Mouse (Mus musculus) mouse embryonic stem cell (cell line): ENCODE results near the gene Gm12184.
"Not testable (repeated sequence)": the region's sequence is repeated elsewhere in the genome, so short reads cannot be mapped to it uniquely, and the experiment has no call there.

Source experiments
- in situ Hi-C, 2 experiments: fragments of 300-500 bp; cut with MboI; formaldehyde crosslinking; loops; 1 replicate in 1 of 2; 3 replicates in 1 of 2; pipeline ENCODE4 v1.14.3; 2019 to 2020; ENCODE audit warnings: low sequenced_read_pairs in 2 of 2, low pct_unique_long_range_greater_than_20kb in 1 of 2, mixed read lengths in 1 of 2; ENCODE audit not compliant: unreplicated experiment in 1 of 2

The Gm12184 gene

DNA sequence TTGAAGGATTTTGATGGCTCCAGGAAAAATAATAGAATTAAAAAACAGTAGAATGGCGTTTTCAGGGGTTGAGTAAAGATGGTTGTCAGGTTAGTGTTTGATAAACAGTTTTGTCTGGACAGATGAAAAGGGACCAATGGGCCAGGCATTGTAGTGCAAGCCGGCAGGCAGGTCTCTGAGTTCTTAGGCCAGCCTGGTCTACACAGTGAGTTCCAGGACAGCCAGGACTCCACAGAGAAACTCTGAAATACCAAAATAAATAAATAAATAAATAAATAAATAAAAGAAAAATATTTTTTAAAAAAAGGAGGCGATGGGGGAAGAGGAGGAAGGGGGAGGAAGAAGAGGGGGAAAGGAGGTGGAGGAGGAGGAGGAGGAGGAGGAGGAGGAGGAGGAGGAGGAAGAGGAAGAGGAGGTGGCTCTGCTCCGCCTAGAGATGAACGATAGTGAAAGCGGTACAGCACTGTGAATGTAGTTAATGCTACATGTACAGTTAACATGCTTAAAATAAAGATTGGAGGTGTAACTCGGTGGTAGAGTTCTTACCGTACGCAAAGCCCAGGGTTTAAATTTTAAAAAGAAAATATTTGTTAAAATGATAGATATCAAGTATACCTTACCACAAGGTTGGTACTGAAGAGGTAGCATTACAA, 6.7 kb upstream of the Gm12184 start:
- in situ Hi-C loops: no loop called here

DNA sequence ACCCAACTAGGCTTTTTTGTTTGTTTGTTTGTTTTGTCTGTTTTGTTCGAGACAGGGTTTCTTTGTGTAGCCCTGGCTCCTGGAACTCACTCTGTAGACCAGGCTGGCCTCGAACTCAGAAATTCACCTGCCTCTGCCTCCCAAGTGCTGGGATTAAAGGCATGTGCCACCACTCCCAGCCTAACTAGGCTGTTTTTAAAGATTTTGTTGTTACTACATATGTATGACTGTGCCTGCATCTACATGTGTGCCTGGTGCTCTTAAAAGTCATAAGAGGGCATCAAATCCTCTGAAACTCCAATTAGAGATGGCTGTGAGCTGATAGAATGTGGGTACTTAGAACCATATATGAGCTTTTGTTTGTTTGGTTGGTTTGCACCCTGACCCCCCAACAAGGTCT, 4.8 kb upstream of the Gm12184 start:
- in situ Hi-C loops: no loop called here

DNA sequence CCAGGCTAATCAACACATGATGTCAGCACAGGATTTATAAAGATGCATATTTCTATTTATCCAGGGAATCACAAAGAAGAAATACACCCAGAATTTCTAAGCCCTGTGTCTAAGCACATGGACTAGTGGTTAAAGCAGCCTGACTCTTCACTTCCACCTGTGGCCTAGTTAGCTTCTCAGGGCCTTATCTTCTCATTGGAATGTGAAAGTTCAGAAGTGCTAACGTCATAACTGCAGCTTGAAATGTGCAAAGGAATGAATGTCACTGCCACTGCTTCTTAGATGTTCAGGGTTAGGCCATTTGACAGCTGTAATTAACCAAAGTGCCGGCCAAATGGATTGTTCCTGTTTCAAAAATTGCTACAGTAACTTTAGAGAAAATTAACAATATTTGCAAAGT, 3.8 kb upstream of the Gm12184 start:
- in situ Hi-C loops: no loop called here

DNA sequence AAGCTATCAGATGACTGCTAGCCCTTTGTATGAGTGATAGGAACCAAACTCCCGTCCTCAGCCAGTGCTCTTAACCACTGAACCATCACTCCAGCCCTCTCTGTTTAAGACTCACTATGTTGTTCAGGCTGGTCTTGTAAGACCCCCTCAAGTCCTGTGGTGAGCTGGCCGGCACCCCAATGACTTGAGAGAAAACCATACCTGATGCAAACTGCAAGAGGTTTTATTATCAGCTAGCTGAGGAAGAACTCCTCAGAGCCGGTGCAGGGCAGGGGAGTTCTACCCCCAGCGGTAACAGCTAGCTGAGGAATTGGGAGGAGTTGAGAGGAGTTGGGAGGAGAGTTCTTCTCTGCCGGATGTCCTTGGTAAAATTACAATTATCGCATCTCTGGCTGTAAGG, 1.5 kb upstream of the Gm12184 start:
- in situ Hi-C loops: no loop called here

DNA sequence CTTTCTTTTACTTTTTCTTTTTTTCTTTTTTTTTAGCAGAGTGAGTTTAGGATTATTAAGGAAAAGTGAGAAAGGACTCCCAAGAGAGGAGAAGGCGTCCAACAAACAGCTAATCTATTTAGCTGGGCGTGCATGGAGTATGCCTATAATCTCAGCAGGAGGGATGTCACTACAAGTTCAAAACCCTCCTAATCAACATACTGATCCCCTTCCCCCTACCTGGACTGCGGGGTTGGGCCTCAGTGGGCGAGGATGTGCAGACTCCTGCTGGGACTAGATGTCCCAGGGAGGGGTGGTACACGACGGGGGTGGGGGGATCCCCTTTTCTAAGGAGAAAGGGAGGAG, 269 bp upstream of the Gm12184 start:
- in situ Hi-C loops: no loop called here

DNA sequence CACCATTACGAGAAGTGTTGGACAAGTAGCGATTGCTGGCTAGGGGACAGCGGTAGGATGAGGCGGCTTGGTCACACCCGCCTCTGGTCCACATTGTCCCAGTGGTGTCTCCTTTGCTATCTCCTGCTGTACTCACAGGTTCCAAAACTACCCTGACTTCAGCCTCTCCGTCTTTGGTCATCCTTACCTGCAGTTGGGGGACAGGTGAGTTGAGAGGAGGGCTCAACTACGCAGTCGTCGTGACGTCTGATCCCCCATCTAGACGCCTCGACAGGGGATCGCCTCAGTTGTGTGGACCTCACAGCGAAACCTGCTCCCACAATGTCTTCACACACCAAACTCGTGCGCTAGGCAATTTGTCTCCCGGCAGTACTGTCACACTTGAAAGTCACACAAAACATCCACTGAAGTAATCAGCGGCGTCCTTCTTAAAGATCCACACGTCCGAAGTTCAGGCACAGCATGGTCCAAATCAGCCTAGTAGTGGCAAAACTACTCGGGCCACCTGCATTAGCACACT, 2.1 kb downstream of the Gm12184 start:
- in situ Hi-C loops: no loop called here

DNA sequence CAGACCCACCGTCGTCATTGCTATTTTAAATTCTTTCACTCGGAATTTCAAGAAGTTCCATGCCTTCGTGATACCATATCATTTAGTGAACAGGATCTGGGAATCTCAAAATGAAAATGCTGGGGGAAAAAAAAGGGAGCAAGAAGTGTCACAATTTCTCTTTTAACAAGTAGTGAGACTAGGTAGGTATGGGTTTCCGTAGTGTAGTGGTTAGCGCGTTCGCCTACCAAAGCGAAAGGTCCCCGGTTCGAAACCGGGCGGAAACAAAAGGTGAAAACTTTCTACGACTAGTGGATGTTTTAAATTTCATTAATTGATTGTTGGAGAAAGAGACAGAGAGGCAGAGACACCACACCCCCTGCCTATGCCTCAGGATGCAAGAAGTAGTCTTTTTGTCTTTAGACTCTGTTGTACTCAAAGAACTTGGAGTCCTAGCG, 2.9 kb downstream of the Gm12184 start:
- in situ Hi-C loops: no loop called here

DNA sequence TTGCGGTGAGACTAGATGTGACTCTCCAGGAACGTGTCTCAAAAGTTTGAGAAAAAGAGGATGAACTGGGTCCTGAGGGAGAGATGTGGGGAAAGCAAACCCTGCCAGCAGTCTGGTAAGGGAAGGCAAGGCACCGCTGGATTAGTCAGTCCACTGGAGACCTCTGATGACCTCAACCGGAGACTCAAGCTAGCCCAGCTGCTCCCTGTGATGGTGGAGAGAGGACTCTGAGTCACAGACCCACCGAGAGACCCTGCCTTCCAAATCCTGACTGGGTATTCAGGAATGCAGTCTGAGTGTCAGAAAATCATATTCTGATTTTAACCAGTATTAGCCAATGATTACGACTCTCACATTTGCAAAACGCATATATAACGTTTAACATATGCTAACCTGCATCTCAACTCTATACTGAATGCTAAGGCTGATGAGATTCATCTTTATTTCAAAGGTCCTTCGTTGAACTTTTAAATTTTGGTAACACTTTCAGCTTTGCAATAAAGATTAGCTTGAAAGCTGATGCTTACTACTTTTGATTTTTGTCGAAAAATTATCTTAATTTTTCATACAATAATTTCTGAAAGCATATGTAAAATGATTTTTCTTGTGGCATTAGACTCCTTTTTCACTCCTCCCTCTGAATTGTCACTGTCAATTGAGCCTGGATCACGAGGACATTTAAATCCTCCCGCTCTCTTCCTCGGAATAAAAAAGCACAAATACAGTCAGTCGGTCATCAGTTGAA, 3.5 kb downstream of the Gm12184 start:
- in situ Hi-C loops: no loop called here

DNA sequence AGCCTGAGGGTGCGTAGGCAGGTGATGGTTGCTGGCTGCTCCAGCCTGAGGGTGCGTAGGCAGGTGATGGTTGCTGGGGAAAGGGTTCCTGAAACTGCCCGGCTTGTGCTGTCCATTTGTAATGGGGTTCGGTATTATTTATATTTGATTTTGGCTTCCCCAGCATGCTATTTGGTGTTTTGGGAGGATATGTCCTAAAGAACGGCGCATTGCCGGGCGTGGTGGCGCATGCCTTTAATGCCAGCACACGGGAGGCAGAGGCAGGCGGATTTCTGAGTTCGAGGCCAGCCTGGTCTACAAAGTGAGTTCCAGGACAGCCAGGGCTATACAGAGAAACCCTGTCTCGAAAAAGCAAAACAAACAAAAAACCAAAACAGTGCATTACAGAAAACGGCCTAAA, 5.2 kb downstream of the Gm12184 start:
- in situ Hi-C loops: not testable (repeated sequence)

DNA sequence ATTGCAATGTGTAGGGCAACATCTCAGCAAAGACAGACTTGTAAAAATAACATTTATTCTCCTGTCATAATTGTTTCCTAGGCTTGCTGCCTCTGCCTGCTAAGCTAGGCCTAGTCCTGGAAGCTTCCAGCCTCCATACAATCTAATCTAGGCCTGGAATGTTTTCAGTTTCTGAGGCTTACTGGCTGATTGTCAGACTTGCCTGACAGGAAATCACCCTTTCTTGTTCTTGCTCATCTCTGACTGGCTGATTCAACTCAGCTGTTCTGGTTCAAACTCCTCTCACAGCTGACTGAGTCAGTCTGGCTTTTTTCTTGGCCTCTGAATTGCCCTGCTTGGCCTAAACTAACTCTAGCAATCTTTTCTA, 6.2 kb downstream of the Gm12184 start:
- in situ Hi-C loops: no loop called here

DNA sequence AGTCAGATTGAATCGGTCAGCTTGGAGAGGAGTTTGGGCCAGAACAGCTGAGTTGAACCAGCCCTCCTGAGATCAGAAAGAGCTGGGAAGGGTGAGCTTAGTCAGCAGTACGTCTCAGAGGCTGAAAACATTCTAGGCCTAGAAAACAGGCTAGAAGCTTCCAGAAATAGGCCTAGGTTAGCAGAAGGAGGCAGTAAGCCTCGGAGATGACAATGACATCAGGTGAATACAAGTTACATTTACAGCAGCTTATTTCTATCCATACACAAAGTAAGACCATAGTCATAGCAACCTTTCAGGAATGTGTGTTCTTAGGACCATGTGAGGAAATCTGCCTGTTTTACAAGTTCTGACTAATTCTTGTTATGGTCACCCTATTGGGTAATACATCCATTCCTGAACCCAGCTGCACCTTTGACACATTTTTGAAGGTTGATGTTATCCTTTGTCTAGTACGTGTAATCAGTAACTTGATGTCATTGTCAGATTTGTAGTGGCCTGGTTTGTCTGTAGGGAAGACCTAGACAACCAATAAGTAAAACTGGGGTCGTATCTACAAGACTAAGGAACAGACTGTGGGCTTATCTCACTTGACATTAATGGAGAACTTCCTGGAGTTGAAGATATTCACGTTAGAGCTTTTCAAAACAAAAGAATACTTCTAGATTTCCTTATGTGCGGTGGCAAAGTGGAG, 6.7 kb downstream of the Gm12184 start:
- in situ Hi-C loops: loop anchor here in 1 of 2 experiments (5.0 kb wide), 1 partner anchor 33 kb away; no protein-coding TSS in a partner anchor

DNA sequence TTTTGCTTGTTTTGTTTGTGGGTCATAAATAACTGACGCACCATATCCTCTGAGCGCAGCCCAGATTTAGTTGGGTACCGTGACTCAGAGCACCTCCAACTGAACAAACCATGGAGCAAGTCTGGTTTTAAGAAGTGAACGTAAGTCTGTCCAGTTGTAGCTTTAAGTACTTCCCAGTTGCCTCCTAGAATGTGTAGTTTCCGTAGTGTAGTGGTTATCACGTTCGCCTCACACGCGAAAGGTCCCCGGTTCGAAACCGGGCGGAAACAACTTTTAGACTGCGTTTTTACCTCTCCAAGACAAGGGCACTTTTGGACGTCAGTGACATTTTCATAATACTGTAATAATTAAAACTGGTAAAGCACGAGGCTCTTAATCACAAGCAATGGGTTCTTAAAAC, 8.1 kb downstream of the Gm12184 start:
- in situ Hi-C loops: loop anchor here in 1 of 2 experiments (5.0 kb wide), 1 partner anchor 34 kb away; no protein-coding TSS in a partner anchor

DNA sequence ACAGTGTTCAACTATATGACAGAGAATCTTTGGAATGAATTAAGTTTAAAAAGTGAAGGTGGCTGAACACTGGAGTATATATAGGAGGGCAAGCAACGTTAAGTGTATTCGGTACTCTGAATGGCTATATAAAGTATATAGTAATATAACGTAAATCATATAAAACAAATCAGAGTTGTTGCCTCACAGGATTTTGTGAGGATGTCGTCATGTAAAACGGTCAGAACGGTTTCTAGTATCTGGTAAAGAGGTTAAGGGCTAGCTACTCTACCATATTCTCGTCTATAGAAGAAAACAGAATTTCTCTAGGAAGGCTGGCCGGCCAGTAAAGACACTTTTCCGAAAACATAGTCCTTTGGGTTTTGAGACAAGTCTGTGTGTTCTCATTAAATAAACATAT, 8.7 kb downstream of the Gm12184 start:
- in situ Hi-C loops: loop anchor here in 1 of 2 experiments (5.0 kb wide), 1 partner anchor 35 kb away; no protein-coding TSS in a partner anchor

DNA sequence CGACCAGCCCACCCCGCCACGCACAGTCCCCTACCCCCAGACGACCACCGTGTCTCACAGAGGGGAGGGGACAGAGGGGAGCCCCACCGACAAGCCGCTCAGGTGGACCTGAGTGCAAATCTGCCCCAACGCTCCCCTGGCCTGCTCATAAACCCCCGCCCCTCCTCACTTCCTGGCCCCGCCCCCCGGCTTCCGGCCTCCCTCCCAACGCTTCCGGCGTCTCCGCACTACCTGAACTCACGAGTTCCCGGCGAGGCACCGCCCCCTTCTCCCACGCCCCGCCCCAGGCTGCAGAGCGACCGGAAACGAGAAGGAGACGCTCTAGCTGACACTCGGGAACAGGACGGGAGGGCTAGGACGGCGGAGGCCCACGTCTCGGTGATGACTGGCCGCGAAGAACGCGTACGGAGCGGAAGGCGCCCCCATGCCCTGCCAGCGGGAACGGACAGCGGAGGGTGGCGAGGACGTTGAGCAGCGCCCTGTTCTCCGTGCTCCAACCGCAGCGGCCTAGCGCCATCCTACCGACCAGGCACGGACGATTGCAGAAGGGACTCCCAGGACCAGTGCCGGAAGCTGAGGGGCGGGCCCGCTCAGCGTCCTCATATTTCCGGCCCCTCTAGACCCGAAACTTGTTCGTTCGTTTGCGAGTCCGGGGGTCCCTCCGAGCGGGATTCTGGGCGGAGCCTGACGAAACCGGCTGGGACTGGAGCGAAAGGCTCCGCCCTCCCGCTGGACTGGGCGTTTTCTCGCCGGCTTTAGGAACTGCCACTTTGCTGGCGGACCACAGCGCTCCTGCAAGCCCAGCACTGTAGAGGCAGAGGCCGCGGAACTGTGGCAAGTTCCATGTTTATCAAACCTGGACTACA, 9.4 kb downstream of the Gm12184 start, which contains the start of gene Trim41:
Trim41 (minus strand) TSS at position 554 of the 866 bp plus-strand sequence.
- in situ Hi-C loops: loop anchor here in 1 of 2 experiments (5.0 kb wide), 1 partner anchor 35 kb away; no protein-coding TSS in a partner anchor

DNA sequence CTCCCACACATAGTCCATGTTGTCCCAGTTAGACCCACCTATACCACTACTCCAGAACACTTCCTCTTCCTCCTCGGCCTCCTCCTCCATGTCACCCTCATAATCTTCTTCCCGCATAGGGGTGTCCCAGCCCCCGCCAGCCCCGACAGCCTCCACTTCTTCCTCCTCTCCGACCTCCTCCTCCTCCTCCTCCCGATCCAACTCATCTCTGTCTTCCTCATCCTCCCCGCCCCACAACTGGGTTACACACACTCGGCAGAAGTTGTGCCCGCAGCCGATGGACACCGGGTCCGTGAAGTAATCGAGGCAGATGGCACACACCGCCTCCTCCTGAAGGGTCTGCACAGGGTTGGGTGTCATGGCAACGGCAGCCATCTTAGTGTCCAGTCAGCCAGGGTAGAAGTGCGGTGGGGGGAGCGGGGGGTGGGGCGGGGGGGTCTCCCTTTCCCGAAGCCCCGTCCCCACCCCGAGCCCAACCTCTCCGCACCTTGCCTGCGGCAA, 10.1 kb downstream of the Gm12184 start:
- in situ Hi-C loops: loop anchor here in 1 of 2 experiments (5.0 kb wide), 1 partner anchor 36 kb away; no protein-coding TSS in a partner anchor

DNA sequence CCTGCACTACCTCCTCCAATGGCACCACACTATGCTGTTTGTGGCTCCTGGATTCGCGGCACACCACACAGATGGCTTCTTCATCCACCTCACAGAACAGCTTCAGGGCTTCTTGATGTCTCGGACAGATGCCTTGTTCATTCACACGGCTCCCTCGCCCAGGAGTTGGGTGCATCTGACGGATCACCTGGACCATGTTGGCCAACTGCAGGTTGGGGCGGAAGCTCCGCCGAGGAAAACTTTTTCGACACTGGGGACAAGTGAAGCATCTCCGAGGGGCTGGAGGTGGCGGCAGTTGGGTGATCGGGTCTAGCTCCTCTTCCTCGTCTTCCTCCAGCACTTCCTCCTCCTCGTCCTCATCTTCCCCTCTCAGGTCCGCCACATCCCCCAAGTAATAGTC, 10.6 kb downstream of the Gm12184 start:
- in situ Hi-C loops: loop anchor here in 1 of 2 experiments (5.0 kb wide), 1 partner anchor 36 kb away; no protein-coding TSS in a partner anchor

DNA sequence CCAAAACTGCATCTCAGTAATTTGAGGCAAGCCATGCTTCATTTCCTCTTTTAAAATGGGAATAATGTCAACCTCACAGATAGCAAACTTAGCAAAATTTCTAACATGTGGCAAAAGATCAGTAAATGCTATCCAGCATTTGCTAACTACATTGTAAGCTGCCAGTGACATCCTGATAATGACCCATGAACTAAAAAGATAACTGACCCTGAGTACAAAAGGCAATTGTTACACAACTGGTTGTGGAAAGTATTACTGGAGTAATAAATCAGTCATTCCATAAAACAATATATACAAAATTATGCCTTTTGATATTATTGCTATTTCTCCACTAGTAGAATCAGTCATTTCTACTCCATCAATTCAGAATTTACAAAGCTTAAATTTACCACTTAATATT, 12.7 kb downstream of the Gm12184 start:
- in situ Hi-C loops: no loop called here

DNA sequence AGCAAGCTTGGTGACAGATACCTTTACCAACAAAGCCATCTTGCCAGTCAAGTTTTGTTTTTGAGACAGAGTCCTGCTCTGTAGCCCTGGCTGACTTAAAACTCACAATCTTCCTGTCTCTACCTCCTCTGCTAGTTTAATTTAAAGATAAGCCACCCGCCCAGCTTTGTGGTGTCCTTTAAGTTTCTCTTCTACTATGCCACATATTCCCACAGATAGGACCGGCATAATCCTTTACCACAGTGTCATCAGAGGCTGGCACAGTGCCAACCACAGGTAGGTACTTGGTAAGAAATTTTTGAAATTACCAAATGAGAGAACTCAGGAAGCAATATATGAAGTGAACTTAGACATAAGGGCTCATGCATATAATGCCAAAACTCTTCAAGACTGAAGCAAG, 16.3 kb downstream of the Gm12184 start:
- in situ Hi-C loops: no loop called here
